In the genomic region with DNA sequence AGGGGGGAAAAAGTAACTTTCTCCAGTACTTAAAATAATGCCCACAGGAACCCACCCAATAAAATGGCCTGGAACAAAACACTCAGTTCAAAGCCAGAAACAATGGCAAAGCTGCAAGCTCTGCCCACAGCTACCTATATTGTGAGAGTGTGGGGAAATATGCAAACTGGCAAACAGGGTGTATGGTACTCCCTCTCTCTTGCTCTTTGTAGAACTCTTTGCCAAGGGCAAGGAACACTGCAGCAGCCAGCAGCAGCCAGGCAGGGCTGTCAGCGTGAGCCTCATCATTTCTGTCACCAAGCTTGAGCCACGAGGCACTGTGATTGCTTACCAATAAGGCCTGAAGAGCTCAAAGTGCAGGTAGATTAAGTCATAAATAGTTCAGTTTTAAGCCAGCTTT, we compare ENCODE assay signal across 25 mouse cellular contexts. TPM values are rescaled to one million over a fixed set of nuclear protein-coding genes. Genes with fewer than 3 reads are reported as not detected.
DNase-seq lines count a peak whose midpoint lies in the region; ATAC-seq lines count a peak whose summit lies in the region.
"Had no signal": no experiment of that assay in that cellular context is flagged by ENCODE, and none has a peak within 500 bp of the region (broad histone marks: within the 10 kb centered on the region; RNA-seq: fewer than 3 reads in every experiment).

No protein-coding gene starts in this region.

- H3K4me3 ChIP-seq in hindbrain, embryonic 13.5 days, result no peak overlapping the region
- no peak overlapping the region for H3K4me3 ChIP-seq in limb, embryonic 10.5 days
- H3K4me3 ChIP-seq in midbrain, embryonic 15.5 days, result no peak overlapping the region
- H3K4me3 ChIP-seq: heart, adult 2 months; limb, embryonic 13.5 days; liver, embryonic 15.5 days; neural tube, embryonic 13.5 days had no signal

- no peak overlapping the region for H3K27ac ChIP-seq in hindbrain, embryonic 13.5 days
- peak overlapping the region; percentile 56 for H3K27ac ChIP-seq in limb, embryonic 10.5 days
- peak overlapping the region; percentile 43; the same call in 1 of the 2 replicates for H3K27ac ChIP-seq in midbrain, embryonic 15.5 days
- H3K27ac ChIP-seq: heart, adult 2 months; limb, embryonic 13.5 days; liver, embryonic 15.5 days; macrophage; neural tube, embryonic 13.5 days had no signal

- peak; percentile 78 for DNase-seq in heart, adult 11 months
- no peak for DNase-seq in heart, adult 18-20 months
- no peak for DNase-seq in limb, embryonic 10.5 days (ENCODE audit: low spot score)
- DNase-seq in layer of hippocampus, postnatal 25 days (ENCODE audit: extremely low spot score in 1 of 2, low spot score in 1 of 2), result no peak
- DNase-seq in liver, result no peak
- DNase-seq: cerebellum, adult 8-10 months; layer of hippocampus, adult 9-11 months; right cerebral cortex, postnatal 25 days had no signal

- no peaks in the 10 kb centered on the region for H3K9me3 ChIP-seq in hindbrain, embryonic 13.5 days
- H3K9me3 ChIP-seq in limb, embryonic 10.5 days (replicated peaks), result no peaks in the 10 kb centered on the region
- H3K9me3 ChIP-seq in midbrain, embryonic 15.5 days, result no peaks in the 10 kb centered on the region
- H3K9me3 ChIP-seq: limb, embryonic 13.5 days; liver, embryonic 15.5 days; neural tube, embryonic 13.5 days had no signal

- WGBS in hindbrain, embryonic 13.5 days, result 26% methylated on average over 2 of the region's 2 CpGs
- WGBS in limb, embryonic 10.5 days, result 23% methylated on average over 2 of the region's 2 CpGs
- WGBS in midbrain, embryonic 15.5 days, result 23% methylated on average over 2 of the region's 2 CpGs

- H3K4me2 ChIP-seq in hindbrain, embryonic 13.5 days, result no peak overlapping the region
- no peak overlapping the region for H3K4me2 ChIP-seq in midbrain, embryonic 15.5 days
- H3K4me2 ChIP-seq: limb, embryonic 13.5 days; liver, embryonic 15.5 days; neural tube, embryonic 13.5 days had no signal

- H3K27me3 ChIP-seq in hindbrain, embryonic 13.5 days, result 0 out of 2 replicates have a peak, but pooled peaks cover 3% of the 10 kb centered on the region
- H3K27me3 ChIP-seq in limb, embryonic 10.5 days (ENCODE audit: low read depth, poor library complexity, severe bottlenecking), result no peaks in the 10 kb centered on the region
- H3K27me3 ChIP-seq in midbrain, embryonic 15.5 days (replicated peaks), result no peaks in the 10 kb centered on the region
- H3K27me3 ChIP-seq: limb, embryonic 13.5 days; liver, embryonic 15.5 days had no signal

- H3K9ac ChIP-seq in hindbrain, embryonic 13.5 days, result no peak overlapping the region
- H3K9ac ChIP-seq in midbrain, embryonic 15.5 days, result no peak overlapping the region
- H3K9ac ChIP-seq: limb, embryonic 13.5 days; liver, embryonic 15.5 days; neural tube, embryonic 13.5 days had no signal

- peaks cover 15% of the 10 kb centered on the region for H3K4me1 ChIP-seq in hindbrain, embryonic 13.5 days (replicated peaks)
- H3K4me1 ChIP-seq in limb, embryonic 10.5 days, result peaks cover 31% of the 10 kb centered on the region
- peaks cover 25% of the 10 kb centered on the region for H3K4me1 ChIP-seq in midbrain, embryonic 15.5 days
- H3K4me1 ChIP-seq: liver, embryonic 15.5 days had no signal

- ATAC-seq in hindbrain, embryonic 13.5 days (ENCODE audit: low FRiP score), result peak; percentile 40; the same call in 1 of the 2 replicates
- peak; percentile 62 for ATAC-seq in midbrain, embryonic 15.5 days (replicated peaks)

- no peaks in the 10 kb centered on the region for H3K36me3 ChIP-seq in hindbrain, embryonic 13.5 days
- no peaks in the 10 kb centered on the region for H3K36me3 ChIP-seq in limb, embryonic 10.5 days
- no peaks in the 10 kb centered on the region for H3K36me3 ChIP-seq in midbrain, embryonic 15.5 days (replicated peaks)
- H3K36me3 ChIP-seq: limb, embryonic 13.5 days; liver, embryonic 15.5 days; neural tube, embryonic 13.5 days had no signal

RNA-seq across cellular contexts. Expression of a gene that starts 53.0 kb away (rescaled TPM):
- not detected for total RNA-seq in heart, adult 18-20 months (2021)
- polyA plus RNA-seq in hindbrain, embryonic 13.5 days (2015; fragmentation: Nextera tagmentation; extraction: Ambion mirVana), result not detected in 2 replicates
- 0.20 and 2.2 TPM in 2 replicates for polyA plus RNA-seq in limb, embryonic 10.5 days (2016; fragmentation: Nextera tagmentation; extraction: Ambion mirVana)
- polyA plus RNA-seq in midbrain, embryonic 15.5 days (2015; fragmentation: Nextera tagmentation; extraction: Ambion mirVana), result not detected in 2 replicates
- not detected for total RNA-seq in layer of hippocampus, postnatal 25 days (2021)
- total RNA-seq: gastrocnemius, postnatal 10 days; heart, adult 2 months; heart, postnatal 36 days; left cerebral cortex, adult 8-10 months had no signal
- polyA plus RNA-seq: C2C12; embryonic facial prominence, embryonic 11.5 days; frontal cortex, adult 2 months; heart, adult 2 months; heart, embryonic 14.5 days; intestine, embryonic 14.5 days; liver, embryonic 15.5 days; lung, embryonic 16.5 days; macrophage; neural tube, embryonic 13.5 days; stomach, embryonic 16.5 days had no signal
